Mouse (Mus musculus): ENCODE data around the gene Lama5. TPM values are rescaled to one million over a fixed set of nuclear protein-coding genes. Genes with fewer than 3 reads are reported as not detected.
A peak's percentile ranks its signal among the peaks of the same experiment; 100 is the strongest.

The Lama5 gene
- polyA plus RNA-seq, 1 experiment: 47.4 TPM

GRCm38 (mm10) chr2:180250930-180251611 lies 25.4 kb upstream of the Lama5 start:
- peak; percentile 79 for TF ChIP-seq CTCF (IDR thresholded peaks at IDR 0.05; ENCODE audit: control insufficient read depth, insufficient read depth, insufficient read length)
- TF ChIP-seq MAX (IDR thresholded peaks at IDR 0.05): no peak
- TF ChIP-seq MYOG (IDR thresholded peaks at IDR 0.05; ENCODE audit: control insufficient read depth, extremely low read depth, insufficient read length): no peak
- TF ChIP-seq CEBPB (IDR thresholded peaks at IDR 0.05; ENCODE audit: low read depth): no peak
- no peak for TF ChIP-seq FOSL1 (IDR thresholded peaks at IDR 0.05; ENCODE audit: insufficient read depth, low read length, poor library complexity, severe bottlenecking)
- TF ChIP-seq MYOD1 (IDR thresholded peaks at IDR 0.05; ENCODE audit: control insufficient read depth, insufficient read length, low read depth): peak; percentile 38
- Histone ChIP-seq H3K79me2 (ENCODE audit: control insufficient read depth, insufficient read depth) (peaks cover 10% of the 10 kb centered on the region), H3ac (ENCODE audit: control insufficient read depth, insufficient read length, low read depth) (no peak overlapping the region), H3K27me3 (ENCODE audit: control insufficient read depth, insufficient read depth, insufficient read length) (no peaks in the 10 kb centered on the region), H3K36me3 (ENCODE audit: control insufficient read depth, insufficient read depth) (no peaks in the 10 kb centered on the region), H3K79me3 (ENCODE audit: low read depth) (peaks cover 1% of the 10 kb centered on the region), H3K4me3 (ENCODE audit: insufficient read depth, poor library complexity, severe bottlenecking) (no peak overlapping the region)

- Histone ChIP-seq H3ac (ENCODE audit: control insufficient read depth, insufficient read length, low read depth) (no peak overlapping the region), H3K27me3 (ENCODE audit: control insufficient read depth, insufficient read depth, insufficient read length) (no peaks in the 10 kb centered on the region), H3K36me3 (ENCODE audit: control insufficient read depth, insufficient read depth) (no peaks in the 10 kb centered on the region)
These were observed 23.4 kb upstream of the Lama5 start for GRCm38 (mm10) chr2:180248947-180249660.

GRCm38 (mm10) chr2:180247916-180248315 lies 22.3 kb upstream of the Lama5 start:
- Histone ChIP-seq H3ac (ENCODE audit: control insufficient read depth, insufficient read length, low read depth) (no peak overlapping the region), H3K27me3 (ENCODE audit: control insufficient read depth, insufficient read depth, insufficient read length) (no peaks in the 10 kb centered on the region), H3K36me3 (ENCODE audit: control insufficient read depth, insufficient read depth) (no peaks in the 10 kb centered on the region), H3K4me3 (ENCODE audit: insufficient read depth, poor library complexity, severe bottlenecking) (no peak overlapping the region), H3K79me2 (ENCODE audit: control insufficient read depth, insufficient read depth) (no peaks in the 10 kb centered on the region), H3K79me3 (ENCODE audit: low read depth) (no peaks in the 10 kb centered on the region)
- TF ChIP-seq MYOG (IDR thresholded peaks at IDR 0.05; ENCODE audit: control insufficient read depth, extremely low read depth, insufficient read length) (no peak), CEBPB (IDR thresholded peaks at IDR 0.05; ENCODE audit: low read depth) (no peak), MAX (IDR thresholded peaks at IDR 0.05) (no peak), FOSL1 (IDR thresholded peaks at IDR 0.05; ENCODE audit: insufficient read depth, low read length, poor library complexity, severe bottlenecking) (no peak), USF1 (IDR thresholded peaks at IDR 0.05; ENCODE audit: low read depth) (no peak), MYOD1 (IDR thresholded peaks at IDR 0.05; ENCODE audit: control insufficient read depth, insufficient read length, low read depth) (no peak), CTCF (IDR thresholded peaks at IDR 0.05; ENCODE audit: control insufficient read depth, insufficient read depth, insufficient read length) (no peak)

More at GRCm38 (mm10) chr2:180248947-180249660, 23.4 kb upstream of the Lama5 start:
- Histone ChIP-seq H3K79me3 (ENCODE audit: low read depth) (no peaks in the 10 kb centered on the region), H3K4me3 (ENCODE audit: insufficient read depth, poor library complexity, severe bottlenecking) (no peak overlapping the region), H3K79me2 (ENCODE audit: control insufficient read depth, insufficient read depth) (no peaks in the 10 kb centered on the region)
- TF ChIP-seq FOSL1 (IDR thresholded peaks at IDR 0.05; ENCODE audit: insufficient read depth, low read length, poor library complexity, severe bottlenecking) (no peak), MYOD1 (IDR thresholded peaks at IDR 0.05; ENCODE audit: control insufficient read depth, insufficient read length, low read depth) (no peak), MYOG (IDR thresholded peaks at IDR 0.05; ENCODE audit: control insufficient read depth, extremely low read depth, insufficient read length) (no peak), CEBPB (IDR thresholded peaks at IDR 0.05; ENCODE audit: low read depth) (no peak), MAX (IDR thresholded peaks at IDR 0.05) (no peak), CTCF (IDR thresholded peaks at IDR 0.05; ENCODE audit: control insufficient read depth, insufficient read depth, insufficient read length) (no peak), USF1 (IDR thresholded peaks at IDR 0.05; ENCODE audit: low read depth) (no peak)

- Histone ChIP-seq H3K36me3 (ENCODE audit: control insufficient read depth, insufficient read depth) (no peaks in the 10 kb centered on the region), H3ac (ENCODE audit: control insufficient read depth, insufficient read length, low read depth) (no peak overlapping the region), H3K79me2 (ENCODE audit: control insufficient read depth, insufficient read depth) (no peaks in the 10 kb centered on the region), H3K27me3 (ENCODE audit: control insufficient read depth, insufficient read depth, insufficient read length) (no peaks in the 10 kb centered on the region), H3K79me3 (ENCODE audit: low read depth) (no peaks in the 10 kb centered on the region), H3K4me3 (ENCODE audit: insufficient read depth, poor library complexity, severe bottlenecking) (no peak overlapping the region)
- TF ChIP-seq MYOG (IDR thresholded peaks at IDR 0.05; ENCODE audit: control insufficient read depth, extremely low read depth, insufficient read length) (no peak), MYOD1 (IDR thresholded peaks at IDR 0.05; ENCODE audit: control insufficient read depth, insufficient read length, low read depth) (no peak), USF1 (IDR thresholded peaks at IDR 0.05; ENCODE audit: low read depth) (no peak), CEBPB (IDR thresholded peaks at IDR 0.05; ENCODE audit: low read depth) (no peak), FOSL1 (IDR thresholded peaks at IDR 0.05; ENCODE audit: insufficient read depth, low read length, poor library complexity, severe bottlenecking) (no peak), CTCF (IDR thresholded peaks at IDR 0.05; ENCODE audit: control insufficient read depth, insufficient read depth, insufficient read length) (no peak), MAX (IDR thresholded peaks at IDR 0.05) (no peak)
These were observed 17.4 kb upstream of the Lama5 start for GRCm38 (mm10) chr2:180243108-180243507.

DNA sequence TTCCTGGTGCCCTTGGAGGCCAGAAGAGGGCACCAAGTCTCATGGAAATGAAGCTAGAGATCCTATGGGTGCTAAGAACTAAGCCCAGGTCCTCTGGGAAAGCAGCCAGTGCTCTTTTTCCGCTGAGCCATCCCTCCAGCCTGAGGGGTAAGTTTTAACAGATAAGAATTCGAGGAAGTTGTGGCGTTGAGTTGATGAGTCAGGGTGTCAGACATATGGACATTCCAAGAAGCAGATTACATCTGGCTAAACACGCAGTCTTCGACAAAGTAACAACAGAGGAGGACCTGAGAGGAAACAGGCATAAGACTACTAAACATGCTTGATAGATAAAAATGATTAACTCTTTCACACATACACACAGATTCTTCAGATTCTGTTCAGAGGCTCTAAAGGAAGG lies 12.9 kb upstream of the Lama5 start:
- no peak overlapping the region for H3ac ChIP-seq (ENCODE audit: control insufficient read depth, insufficient read length, low read depth)
- no peaks in the 10 kb centered on the region for H3K36me3 ChIP-seq (ENCODE audit: control insufficient read depth, insufficient read depth)
- H3K4me3 ChIP-seq (ENCODE audit: insufficient read depth, poor library complexity, severe bottlenecking): no peak overlapping the region
- TF ChIP-seq FOSL1 (IDR thresholded peaks at IDR 0.05; ENCODE audit: insufficient read depth, low read length, poor library complexity, severe bottlenecking): no peak
- no peak for TF ChIP-seq USF1 (IDR thresholded peaks at IDR 0.05; ENCODE audit: low read depth)
- no peak for TF ChIP-seq CEBPB (IDR thresholded peaks at IDR 0.05; ENCODE audit: low read depth)
- no peak for TF ChIP-seq MYOD1 (IDR thresholded peaks at IDR 0.05; ENCODE audit: control insufficient read depth, insufficient read length, low read depth)
- no peak for TF ChIP-seq MYOG (IDR thresholded peaks at IDR 0.05; ENCODE audit: control insufficient read depth, extremely low read depth, insufficient read length)
- no peak for TF ChIP-seq MAX (IDR thresholded peaks at IDR 0.05)
- TF ChIP-seq CTCF (IDR thresholded peaks at IDR 0.05; ENCODE audit: control insufficient read depth, insufficient read depth, insufficient read length): no peak
- H3K27me3 ChIP-seq (ENCODE audit: control insufficient read depth, insufficient read depth, insufficient read length): no peaks in the 10 kb centered on the region
- no peaks in the 10 kb centered on the region for H3K79me2 ChIP-seq (ENCODE audit: control insufficient read depth, insufficient read depth)
- H3K79me3 ChIP-seq (ENCODE audit: low read depth): no peaks in the 10 kb centered on the region

All from C2C12 (cell line).